Mouse (Mus musculus) forebrain, embryonic 13.5 days (tissue): ENCODE data around the gene Fbxl2. TPM values are rescaled to one million over a fixed set of nuclear protein-coding genes. Genes with fewer than 3 reads are reported as not detected.

Experiments used
- ATAC-seq: fragments of 200-750 bp; cut with Nextera tagmentation; 2 replicates; pipeline ENCODE4 v1.8.0; 2017
- H3K27ac ChIP-seq: fragments of 300-500 bp; sonication (generic); 2 replicates; pipeline ENCODE4 v1.5.1; 2015; ENCODE audit warnings: inconsistent platforms, mild to moderate bottlenecking, moderate library complexity
- H3K27me3 ChIP-seq: fragments of 300-500 bp; sonication (generic); 2 replicates; pipeline ENCODE4 v1.6.1; 2015; ENCODE audit warnings: mild to moderate bottlenecking, inconsistent platforms
- H3K36me3 ChIP-seq: fragments of 300-500 bp; sonication (generic); 2 replicates; pipeline ENCODE4 v1.6.1; 2015; ENCODE audit warnings: mild to moderate bottlenecking, inconsistent platforms; ENCODE audit not compliant: poor library complexity, severe bottlenecking
- H3K4me1 ChIP-seq: fragments of 300-500 bp; sonication (generic); 2 replicates; pipeline ENCODE4 v1.6.1; 2015; ENCODE audit warnings: inconsistent platforms
- H3K4me2 ChIP-seq: fragments of 300-500 bp; sonication (generic); 2 replicates; pipeline ENCODE4 v1.6.1; 2015; ENCODE audit warnings: inconsistent platforms, mild to moderate bottlenecking, moderate library complexity
- H3K4me3 ChIP-seq: fragments of 300-500 bp; sonication (generic); 2 replicates; pipeline ENCODE4 v1.5.1; 2015; ENCODE audit warnings: mild to moderate bottlenecking, inconsistent platforms
- H3K9ac ChIP-seq: fragments of 300-500 bp; sonication (generic); 2 replicates; pipeline ENCODE4 v1.6.1; 2015; ENCODE audit warnings: mild to moderate bottlenecking, inconsistent platforms
- H3K9me3 ChIP-seq: fragments of 300-500 bp; sonication (generic); replicated peaks from 2 replicates; pipeline ENCODE4 v1.6.1; 2016; ENCODE audit warnings: inconsistent platforms
- WGBS: fragments of 180-500 bp; shearing (Covaris S2); methylation state at CpG from one replicate; pipeline ENCODE4 v1.1.7; 2015; 5-methylcytosine and 5-hydroxymethylcytosine counted together
- polyA plus RNA-seq: library from polyadenylated mRNA; unstranded; fragments of >200 nt; fragmentation: Nextera tagmentation; extraction: Ambion mirVana; gene quantifications from 2 replicates; pipeline ENCODE4 v1.2.1, GENCODE M21; 2015

Gene Fbxl2
- polyA plus RNA-seq, 1 experiment from 2014 or later: 13.3 TPM

GRCm38 (mm10) chr9:114050778-114051177 is 4.8 kb upstream of the Fbxl2 start:
- Histone ChIP-seq H3K36me3 (no peaks in the 10 kb centered on the region), H3K27me3 (peaks cover 8% of the 10 kb centered on the region), H3K4me3 (no peak overlapping the region), H3K27ac (no peak overlapping the region), H3K9me3 (no peaks in the 10 kb centered on the region), H3K4me2 (no peak overlapping the region), H3K9ac (no peak overlapping the region), H3K4me1 (no peaks in the 10 kb centered on the region)
- 93% methylated on average over 16 of the region's 16 CpGs for WGBS
- ATAC-seq: no peak

DNA sequence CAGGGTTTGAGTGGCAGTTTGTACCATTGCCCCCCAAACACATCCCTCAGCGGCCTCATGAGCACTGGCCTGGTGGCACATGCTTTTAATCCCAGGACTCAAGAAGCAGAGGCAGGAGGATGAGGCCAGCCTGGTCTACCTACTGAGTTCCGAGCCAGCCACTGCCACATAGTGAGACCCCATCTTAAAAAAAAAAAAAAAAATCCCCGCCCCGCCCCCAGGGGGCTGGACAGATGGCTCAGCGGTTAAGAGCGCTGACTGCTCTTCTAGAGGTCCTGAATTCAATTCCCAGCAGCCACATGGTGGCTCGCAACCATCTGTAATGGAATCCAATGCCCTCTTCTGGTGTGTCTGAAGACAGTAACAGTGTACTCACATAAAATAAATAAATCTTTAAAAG is 4.1 kb upstream of the Fbxl2 start:
- Histone ChIP-seq H3K27me3 (peaks cover 2% of the 10 kb centered on the region; the same call in 1 of the 2 replicates), H3K4me3 (no peak overlapping the region), H3K27ac (no peak overlapping the region), H3K9me3 (no peaks in the 10 kb centered on the region), H3K4me2 (no peak overlapping the region), H3K4me1 (no peaks in the 10 kb centered on the region), H3K36me3 (no peaks in the 10 kb centered on the region), H3K9ac (no peak overlapping the region)
- 91% methylated on average over 7 of the region's 7 CpGs for WGBS
- no peak for ATAC-seq

- Histone ChIP-seq H3K36me3 (no peaks in the 10 kb centered on the region), H3K27ac (no peak overlapping the region), H3K4me3 (no peak overlapping the region), H3K4me2 (no peak overlapping the region), H3K4me1 (peaks cover 4% of the 10 kb centered on the region), H3K27me3 (no peaks in the 10 kb centered on the region), H3K9me3 (no peaks in the 10 kb centered on the region), H3K9ac (no peak overlapping the region)
- ATAC-seq: no peak
- WGBS: 90% methylated on average over 7 of the region's 7 CpGs
Measured at GRCm38 (mm10) chr9:114046676-114047075, 685 bp upstream of the Fbxl2 start.

DNA sequence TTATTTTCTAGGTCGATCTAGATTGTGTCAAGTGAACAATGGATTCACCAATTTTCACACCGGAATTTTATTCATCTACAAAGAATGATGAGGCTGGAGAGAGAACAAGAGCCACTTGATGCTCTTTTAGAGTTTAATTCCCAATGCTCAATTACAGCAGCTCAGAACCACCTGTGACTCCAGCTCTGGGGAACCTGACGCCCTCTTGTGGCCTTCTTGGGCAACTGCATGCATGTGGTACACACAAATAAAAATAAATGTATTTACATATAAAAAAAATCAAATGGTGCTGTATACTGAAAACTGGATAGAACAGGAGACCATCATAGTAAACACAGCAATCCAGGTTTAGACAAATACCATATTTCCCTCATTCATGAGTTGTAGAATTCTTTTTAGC is 1.5 kb downstream of the Fbxl2 start:
- H3K4me3 ChIP-seq: no peak overlapping the region
- no peaks in the 10 kb centered on the region for H3K36me3 ChIP-seq
- H3K9ac ChIP-seq: no peak overlapping the region
- 53% methylated on average over 3 of the region's 3 CpGs for WGBS
- no peak for ATAC-seq
- peaks cover 4% of the 10 kb centered on the region for H3K4me1 ChIP-seq
- H3K4me2 ChIP-seq: no peak overlapping the region
- H3K27ac ChIP-seq: no peak overlapping the region
- H3K9me3 ChIP-seq: no peaks in the 10 kb centered on the region
- H3K27me3 ChIP-seq: no peaks in the 10 kb centered on the region

GRCm38 (mm10) chr9:114042490-114042889 is 3.5 kb downstream of the Fbxl2 start:
- H3K36me3 ChIP-seq: no peaks in the 10 kb centered on the region
- H3K4me1 ChIP-seq: peaks cover 4% of the 10 kb centered on the region
- 35% methylated on average over 6 of the region's 6 CpGs for WGBS
- no peaks in the 10 kb centered on the region for H3K27me3 ChIP-seq
- H3K9ac ChIP-seq: no peak overlapping the region
- ATAC-seq: no peak
- H3K27ac ChIP-seq: no peak overlapping the region
- no peak overlapping the region for H3K4me3 ChIP-seq
- H3K9me3 ChIP-seq: no peaks in the 10 kb centered on the region
- H3K4me2 ChIP-seq: no peak overlapping the region

GRCm38 (mm10) chr9:114040945-114041344 is 5.0 kb downstream of the Fbxl2 start:
- Histone ChIP-seq H3K4me3 (no peak overlapping the region), H3K4me2 (no peak overlapping the region), H3K27me3 (no peaks in the 10 kb centered on the region), H3K9ac (no peak overlapping the region), H3K4me1 (peaks cover 4% of the 10 kb centered on the region), H3K36me3 (no peaks in the 10 kb centered on the region), H3K9me3 (no peaks in the 10 kb centered on the region), H3K27ac (no peak overlapping the region)
- WGBS: 79% methylated on average over 4 of the region's 4 CpGs
- no peak for ATAC-seq

DNA sequence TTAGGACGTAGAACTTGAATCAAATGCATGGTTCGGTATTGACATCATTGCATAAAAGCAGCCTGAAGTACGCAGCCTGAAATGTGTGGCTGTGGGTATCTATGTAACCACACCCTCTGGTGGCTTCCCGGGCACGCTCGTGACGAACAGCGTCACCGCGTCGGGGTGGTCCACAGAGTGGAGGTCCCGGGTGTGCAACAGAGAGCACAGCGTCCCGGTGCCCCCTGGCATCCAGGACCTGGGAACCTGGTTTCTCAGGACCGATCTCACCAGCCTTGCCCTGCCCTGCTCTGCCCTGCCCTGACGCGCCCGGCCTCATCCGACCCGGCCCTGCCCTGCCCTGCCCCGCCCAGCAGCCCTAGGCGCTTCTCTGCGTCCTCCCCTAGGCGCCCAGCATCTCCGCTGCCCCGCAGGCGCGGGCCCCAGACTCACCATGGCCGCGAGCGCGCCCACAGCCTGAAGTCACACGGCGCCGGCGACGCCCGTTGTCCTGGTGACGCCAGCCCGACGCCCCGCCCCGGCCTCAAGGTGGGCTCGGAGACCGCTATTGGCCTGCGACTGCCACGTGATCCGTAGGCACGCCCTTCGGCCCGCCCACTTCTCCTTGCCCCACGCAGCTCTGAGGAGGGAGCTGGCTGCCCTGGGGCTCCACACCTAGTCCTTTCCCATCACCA is 19.6 kb downstream of the Fbxl2 start:
- WGBS: under 1% methylated on average over 50 of the region's 52 CpGs
- no peaks in the 10 kb centered on the region for H3K9me3 ChIP-seq
- no peaks in the 10 kb centered on the region for H3K27me3 ChIP-seq
- ATAC-seq: peak; percentile 98
- H3K4me2 ChIP-seq: peak overlapping the region; percentile 75
- H3K4me3 ChIP-seq: peak overlapping the region; percentile 72
- H3K36me3 ChIP-seq: no peaks in the 10 kb centered on the region
- H3K9ac ChIP-seq: peak overlapping the region; percentile 75
- peak overlapping the region; percentile 77 for H3K27ac ChIP-seq
- H3K4me1 ChIP-seq: peaks cover 11% of the 10 kb centered on the region

GRCm38 (mm10) chr9:114025846-114026245 is 20.1 kb downstream of the Fbxl2 start:
- no peak overlapping the region for H3K27ac ChIP-seq
- 12% methylated on average over 8 of the region's 8 CpGs for WGBS

GRCm38 (mm10) chr9:114025182-114025581 is 20.8 kb downstream of the Fbxl2 start:
- H3K9me3 ChIP-seq: no peaks in the 10 kb centered on the region
- ATAC-seq: no peak
- no peak overlapping the region for H3K9ac ChIP-seq
- H3K4me1 ChIP-seq: peaks cover 11% of the 10 kb centered on the region
- H3K27me3 ChIP-seq: no peaks in the 10 kb centered on the region
- peak overlapping the region; percentile 72; the same call in 1 of the 2 replicates for H3K4me3 ChIP-seq
- H3K27ac ChIP-seq: no peak overlapping the region
- peak overlapping the region; percentile 75 for H3K4me2 ChIP-seq
- H3K36me3 ChIP-seq: no peaks in the 10 kb centered on the region
- WGBS: 66% methylated on average over 9 of the region's 9 CpGs

More at GRCm38 (mm10) chr9:114025846-114026245, 20.1 kb downstream of the Fbxl2 start:
- no peaks in the 10 kb centered on the region for H3K9me3 ChIP-seq
- peak overlapping the region; percentile 72 for H3K4me3 ChIP-seq
- H3K9ac ChIP-seq: peak overlapping the region; percentile 75
- H3K36me3 ChIP-seq: no peaks in the 10 kb centered on the region
- H3K4me2 ChIP-seq: peak overlapping the region; percentile 75
- ATAC-seq: no peak; the same call in 1 of the 2 replicates
- H3K4me1 ChIP-seq: peaks cover 11% of the 10 kb centered on the region
- H3K27me3 ChIP-seq: no peaks in the 10 kb centered on the region

GRCm38 (mm10) chr9:114022141-114022540 is 23.9 kb downstream of the Fbxl2 start:
- Histone ChIP-seq H3K27ac (no peak overlapping the region), H3K4me3 (no peak overlapping the region), H3K4me1 (peaks cover 11% of the 10 kb centered on the region), H3K27me3 (no peaks in the 10 kb centered on the region), H3K9me3 (no peaks in the 10 kb centered on the region), H3K36me3 (no peaks in the 10 kb centered on the region), H3K4me2 (no peak overlapping the region), H3K9ac (no peak overlapping the region)
- ATAC-seq: no peak
- WGBS: 82% methylated on average over 4 of the region's 4 CpGs

- Histone ChIP-seq H3K4me1 (no peaks in the 10 kb centered on the region), H3K4me2 (no peak overlapping the region), H3K27me3 (no peaks in the 10 kb centered on the region), H3K27ac (no peak overlapping the region), H3K9me3 (no peaks in the 10 kb centered on the region), H3K4me3 (no peak overlapping the region), H3K36me3 (0 out of 2 replicates have a peak, but pooled peaks cover 6% of the 10 kb centered on the region), H3K9ac (no peak overlapping the region)
- 93% methylated on average over 7 of the region's 7 CpGs for WGBS
- no peak for ATAC-seq
Measured at GRCm38 (mm10) chr9:114019012-114019762, 26.8 kb downstream of the Fbxl2 start.

- no peak overlapping the region for H3K4me3 ChIP-seq
- H3K4me1 ChIP-seq: no peaks in the 10 kb centered on the region
- no peak overlapping the region for H3K27ac ChIP-seq
- H3K4me2 ChIP-seq: no peak overlapping the region
- WGBS: 89% methylated on average over 4 of the region's 4 CpGs
- no peaks in the 10 kb centered on the region for H3K27me3 ChIP-seq
- ATAC-seq: no peak
- H3K9ac ChIP-seq: no peak overlapping the region
- 0 out of 2 replicates have a peak, but pooled peaks cover 6% of the 10 kb centered on the region for H3K36me3 ChIP-seq
- H3K9me3 ChIP-seq: no peaks in the 10 kb centered on the region
Measured at GRCm38 (mm10) chr9:114016402-114016801, 29.6 kb downstream of the Fbxl2 start.
